Mouse (Mus musculus) liver, adult (tissue): Measurements from ENCODE around the gene Fam83b.

ENCODE experiments used
- GATA4 ChIP-seq: IDR thresholded peaks from 2 replicates; pipeline ENCODE4 v1.6.1; 2014; ENCODE audit warnings: mild to moderate bottlenecking, low read length; ENCODE audit not compliant: insufficient replicate concordance

Fam83b gene

DNA sequence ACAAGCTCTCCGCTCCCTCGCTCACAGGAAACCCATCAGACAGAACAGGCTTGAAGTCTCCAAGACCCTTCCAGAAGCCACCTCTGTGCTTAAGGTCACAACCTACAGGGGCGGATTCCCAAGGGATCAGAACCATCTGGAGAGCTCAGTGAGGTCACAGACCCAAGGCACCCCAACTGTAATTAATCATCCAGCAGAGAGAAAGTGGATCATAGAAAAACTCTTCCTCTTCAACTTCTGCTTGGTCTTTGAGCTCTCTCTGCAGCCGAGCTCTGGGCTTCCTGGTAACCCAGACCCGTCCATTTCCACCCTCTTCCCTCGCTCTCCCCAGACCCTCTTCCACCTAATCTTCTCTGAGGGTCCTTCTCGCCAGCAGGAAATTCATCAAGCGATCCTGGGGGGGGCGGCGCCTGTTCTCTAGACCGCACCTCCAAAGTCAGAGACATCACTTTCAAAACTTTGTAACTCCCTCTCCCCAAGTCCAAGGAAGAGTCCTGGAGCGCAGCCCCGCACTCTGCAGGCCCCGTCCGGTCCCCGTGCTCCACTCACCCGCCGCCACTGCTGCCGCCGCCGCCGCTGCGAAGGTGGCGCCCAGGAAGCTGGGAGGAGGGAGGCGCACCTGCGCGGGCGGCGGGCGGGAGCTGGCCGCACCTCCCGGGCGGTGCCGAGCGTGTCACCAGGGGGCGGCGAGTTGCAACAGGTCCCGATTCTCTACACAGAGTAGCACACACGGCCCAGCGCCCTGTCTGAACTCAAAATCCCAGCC, at the start of gene Fam83b:
Gene Fam83b, minus strand, starts transcription at position 602 of the 766 bp plus-strand sequence.
- TF ChIP-seq GATA4: no peak

DNA sequence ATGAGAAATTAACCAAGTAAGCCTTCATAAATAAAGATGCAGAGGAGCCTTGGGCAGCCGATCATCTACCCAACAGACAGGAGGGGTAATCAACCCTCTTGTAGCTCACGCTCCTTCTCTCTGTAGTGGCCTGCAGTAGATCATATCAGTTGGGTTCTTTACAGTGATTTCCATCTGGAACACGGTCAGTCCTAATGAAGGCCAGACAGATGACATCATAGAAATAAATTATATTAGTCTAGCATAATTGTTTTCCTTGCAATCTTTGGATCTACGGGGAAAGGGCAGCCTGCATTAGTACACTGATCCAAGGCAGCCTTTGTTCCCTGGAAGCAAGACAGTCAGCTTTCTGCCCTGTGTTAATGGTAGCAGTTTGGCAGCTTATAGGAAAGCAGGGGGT, 47.2 kb upstream of the Fam83b start:
- TF ChIP-seq GATA4: no peak

DNA sequence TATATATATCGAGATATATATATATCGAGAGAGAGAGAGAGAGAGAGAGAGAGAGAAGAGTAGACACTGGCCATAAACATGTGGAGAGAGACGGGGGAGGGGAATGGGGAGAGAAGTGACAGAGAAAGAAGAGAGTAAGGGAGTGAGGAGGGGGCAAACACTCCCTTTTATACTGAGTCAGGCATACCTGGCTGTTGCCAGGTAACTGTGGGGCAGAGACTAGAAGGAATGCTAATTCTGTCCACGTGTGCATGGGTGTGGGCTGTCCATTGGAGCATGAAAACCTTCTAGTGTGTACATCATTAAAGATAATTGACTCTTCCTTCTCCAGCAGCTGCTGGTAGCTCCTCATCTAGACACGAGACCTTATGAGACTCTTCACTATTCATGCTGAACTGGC, 36.8 kb upstream of the Fam83b start:
- no peak for TF ChIP-seq GATA4

DNA sequence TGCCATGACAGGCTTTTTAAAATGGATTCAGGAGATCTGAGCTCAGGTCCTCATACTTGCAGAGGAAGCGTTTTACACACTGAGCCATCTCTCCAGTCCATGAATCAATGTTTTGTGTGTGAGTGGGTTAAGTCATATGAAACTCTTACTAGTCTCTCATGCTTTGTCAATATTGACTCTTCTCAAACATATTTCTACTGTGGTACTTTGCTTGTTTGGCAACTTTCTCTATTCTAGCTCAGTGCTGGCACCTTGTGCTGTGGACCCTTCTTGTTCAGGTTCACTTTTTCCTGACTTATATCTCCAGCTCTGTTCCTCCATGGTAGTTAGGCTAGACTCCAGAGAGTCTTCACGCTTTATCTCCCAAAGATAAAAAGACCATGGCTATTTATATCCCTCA, 36.0 kb upstream of the Fam83b start:
- no peak for TF ChIP-seq GATA4

DNA sequence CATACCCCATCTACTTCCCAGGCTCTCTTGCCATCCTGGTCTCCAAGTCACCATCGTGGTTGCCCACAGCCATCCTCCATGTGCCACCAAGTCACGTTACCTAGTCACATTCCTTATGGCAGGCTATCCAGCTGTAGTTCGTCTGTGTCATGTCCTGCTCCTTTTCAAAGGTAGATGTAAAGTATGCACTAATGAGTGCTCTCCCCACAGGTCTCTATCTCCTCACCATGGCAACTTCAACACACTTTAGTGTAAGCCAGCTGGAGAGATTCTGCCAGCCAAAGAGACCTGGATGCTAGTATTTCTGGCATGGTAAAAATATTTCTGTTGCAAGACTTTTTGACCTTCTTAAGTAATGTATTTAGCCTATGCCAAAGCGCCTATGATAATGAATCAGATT, 30.5 kb upstream of the Fam83b start:
- no peak for TF ChIP-seq GATA4

DNA sequence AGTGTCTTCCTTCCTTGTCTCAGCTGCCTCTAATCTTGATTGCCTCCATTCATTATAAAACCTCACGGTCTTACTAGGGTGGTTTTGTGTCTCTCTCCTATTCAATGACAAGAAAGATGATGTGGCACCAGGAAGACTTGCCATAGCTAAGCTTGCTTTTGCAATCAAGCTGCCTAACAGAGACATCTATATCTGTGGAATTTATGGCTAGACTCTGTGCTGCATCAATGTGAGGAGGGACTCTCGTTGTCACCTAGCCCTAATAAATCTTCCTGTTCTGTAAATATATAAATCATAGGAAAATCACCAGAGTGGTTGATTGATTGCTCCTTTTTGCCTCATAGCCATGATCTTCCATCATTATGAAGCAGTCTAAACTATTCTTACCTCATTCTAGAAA, 26.9 kb upstream of the Fam83b start:
- no peak for TF ChIP-seq GATA4

DNA sequence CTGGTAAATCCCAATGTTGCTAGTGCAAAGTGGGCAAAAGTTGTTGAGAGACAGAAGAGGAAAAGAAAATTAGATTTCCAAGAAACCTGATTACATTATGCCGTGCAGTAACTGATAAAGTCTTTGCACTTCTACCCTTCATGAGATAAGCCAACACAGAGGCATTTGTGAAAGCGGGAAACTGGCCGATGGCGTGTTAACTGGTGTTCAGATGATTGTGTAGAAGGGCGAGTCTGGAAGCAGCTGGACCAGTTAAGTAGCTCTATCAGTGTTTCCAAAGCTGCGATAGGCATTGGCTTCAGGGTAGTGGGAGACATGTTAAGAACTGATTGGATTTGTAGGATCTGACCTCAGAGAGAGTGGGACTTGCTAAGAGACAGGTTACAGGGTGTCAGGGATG, 17.0 kb upstream of the Fam83b start:
- TF ChIP-seq GATA4: no peak

DNA sequence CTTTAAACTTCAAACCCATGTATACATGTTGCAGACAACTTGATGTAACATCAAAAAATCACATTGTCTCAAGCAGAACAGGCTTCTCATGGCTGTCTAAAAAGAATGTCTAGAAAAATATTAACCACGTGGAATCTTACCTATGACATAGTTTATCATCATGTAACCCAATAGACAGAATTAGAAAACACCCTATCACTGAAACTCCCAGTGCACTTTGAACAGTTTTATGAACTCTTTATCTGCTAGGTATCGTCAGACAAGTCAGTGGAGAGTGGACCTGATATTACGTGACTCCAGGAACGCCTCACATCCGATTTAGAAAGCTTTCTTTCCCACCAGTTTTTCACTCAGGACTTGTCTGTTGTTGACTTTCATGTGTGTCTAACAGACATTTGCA, 15.1 kb upstream of the Fam83b start:
- no peak for TF ChIP-seq GATA4

DNA sequence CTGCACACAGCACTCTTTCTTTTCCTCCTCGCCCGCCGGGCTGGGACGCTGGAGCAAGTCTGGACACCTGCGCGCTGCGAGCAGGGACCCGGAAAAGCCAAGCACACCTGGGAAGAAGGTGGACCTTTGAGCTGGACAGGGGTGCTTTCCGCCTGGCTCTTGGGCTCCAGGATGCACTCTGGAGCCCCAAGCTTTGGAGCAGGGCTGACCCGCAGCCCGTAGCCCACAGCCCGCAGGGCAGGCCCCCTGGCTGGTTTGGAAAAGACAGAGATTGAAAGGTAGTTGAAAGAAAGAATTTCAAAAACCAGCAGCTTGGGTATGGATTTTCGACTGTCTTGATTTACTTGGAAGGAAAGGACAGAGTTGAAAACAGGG, 352 bp upstream of the Fam83b start:
- TF ChIP-seq GATA4: no peak

DNA sequence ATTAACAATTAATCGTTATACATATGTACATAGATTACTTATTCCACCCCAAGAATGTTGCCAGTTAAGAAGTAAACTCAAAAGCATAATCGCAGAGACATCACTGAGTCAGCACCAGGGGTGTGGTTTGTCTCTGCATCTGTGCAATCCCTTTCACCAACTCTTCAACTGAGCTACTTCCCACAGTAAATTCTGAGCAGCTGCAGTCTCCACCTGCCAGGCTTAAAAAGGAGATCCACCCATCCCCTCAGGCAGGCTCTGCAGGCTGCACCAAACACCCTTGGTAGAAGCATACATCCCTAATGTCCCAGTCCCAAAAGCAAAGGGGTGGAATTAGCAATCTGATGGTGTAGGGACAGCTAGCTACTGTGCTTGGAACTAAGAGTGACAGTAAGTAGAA, 1.3 kb downstream of the Fam83b start:
- TF ChIP-seq GATA4: no peak

DNA sequence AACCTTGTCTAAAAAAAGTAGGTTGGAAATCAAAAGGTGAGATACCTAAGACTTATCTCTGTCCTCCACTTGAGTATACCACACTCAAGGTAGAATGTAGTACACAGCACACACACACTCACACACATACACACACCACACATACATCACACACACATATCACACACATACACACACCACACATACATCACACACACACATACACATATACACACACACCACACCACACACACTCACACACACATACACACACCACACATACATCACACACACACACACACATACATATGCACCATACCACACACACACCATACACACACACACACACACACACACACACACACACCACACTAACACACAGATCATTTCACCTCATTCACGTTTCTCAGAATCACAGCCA, 2.8 kb downstream of the Fam83b start:
- TF ChIP-seq GATA4: no peak

DNA sequence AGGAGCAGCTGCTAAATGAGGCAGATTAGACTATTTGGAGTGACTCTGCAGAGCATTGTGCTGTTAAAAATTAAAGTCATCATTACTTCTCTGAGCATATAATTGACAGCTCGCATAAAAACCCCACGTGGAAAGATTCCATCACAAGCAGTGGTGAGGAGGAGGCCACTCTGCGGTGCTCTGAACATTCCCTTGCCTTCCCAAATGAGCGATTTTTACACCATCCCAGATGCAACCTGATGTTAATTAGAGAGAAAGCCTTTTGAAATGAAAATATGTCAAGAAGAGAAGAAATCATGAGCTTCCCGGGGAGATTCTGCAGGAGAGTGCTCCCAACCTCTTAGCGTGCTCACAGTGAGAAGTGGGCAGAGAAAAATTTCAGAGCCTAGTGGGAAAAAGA, 4.1 kb downstream of the Fam83b start:
- TF ChIP-seq GATA4: no peak

DNA sequence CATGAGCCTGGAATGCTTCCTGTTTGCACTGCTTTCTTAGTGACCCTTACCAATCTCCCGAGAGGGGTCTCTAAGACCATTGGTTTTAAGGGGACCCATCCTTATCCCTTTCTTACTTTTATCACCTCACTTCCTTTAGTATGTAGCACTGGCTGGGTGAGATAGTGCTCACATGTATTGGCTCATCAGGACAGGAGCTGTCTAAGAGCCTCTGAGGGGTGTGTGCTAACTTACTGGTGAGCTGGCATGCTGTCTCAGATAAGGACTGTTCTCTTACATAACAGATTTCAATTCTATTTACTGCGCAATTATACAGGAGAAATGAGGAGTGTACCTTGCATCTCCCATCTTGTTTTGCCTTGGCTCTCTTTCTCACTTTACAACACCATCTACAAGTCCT, 7.7 kb downstream of the Fam83b start:
- TF ChIP-seq GATA4: no peak

DNA sequence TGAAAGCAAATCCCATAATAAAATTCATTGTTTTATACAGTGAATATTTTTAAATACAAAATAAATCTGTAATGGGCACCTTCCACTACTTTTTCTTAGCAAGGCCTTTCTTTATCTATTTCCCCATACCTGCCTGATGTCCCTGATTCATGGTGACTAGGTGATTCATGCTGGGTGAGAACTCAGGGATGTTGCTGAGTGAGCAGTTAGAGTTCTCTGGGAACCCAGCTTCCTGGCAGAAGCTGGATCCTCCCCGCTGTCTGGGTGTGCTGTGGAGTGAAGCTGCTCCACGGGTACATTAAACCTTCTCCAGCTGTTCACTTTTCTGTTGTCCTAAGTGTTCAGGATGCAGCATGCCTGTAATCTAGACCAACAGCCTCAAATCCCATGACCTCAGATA, 13.2 kb downstream of the Fam83b start:
- TF ChIP-seq GATA4: no peak

DNA sequence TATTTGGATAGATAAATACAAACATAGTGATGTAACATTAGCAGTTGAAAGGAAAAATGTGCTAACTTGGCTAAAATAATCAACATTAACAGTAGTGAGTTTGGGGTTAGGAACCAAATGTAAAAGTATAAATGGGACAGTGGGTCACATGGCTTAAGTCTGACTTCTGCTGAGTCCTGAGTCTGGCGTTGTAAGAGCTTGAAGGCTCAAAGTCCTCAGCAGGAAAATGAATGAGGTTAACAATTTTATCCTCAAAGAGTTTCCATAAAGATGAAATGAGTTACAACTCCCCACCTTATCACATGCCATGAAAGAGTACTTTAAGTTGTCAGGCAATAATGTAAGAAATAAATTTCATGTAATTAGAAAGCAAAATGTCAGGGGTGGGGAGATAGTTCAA, 13.8 kb downstream of the Fam83b start:
- no peak for TF ChIP-seq GATA4

DNA sequence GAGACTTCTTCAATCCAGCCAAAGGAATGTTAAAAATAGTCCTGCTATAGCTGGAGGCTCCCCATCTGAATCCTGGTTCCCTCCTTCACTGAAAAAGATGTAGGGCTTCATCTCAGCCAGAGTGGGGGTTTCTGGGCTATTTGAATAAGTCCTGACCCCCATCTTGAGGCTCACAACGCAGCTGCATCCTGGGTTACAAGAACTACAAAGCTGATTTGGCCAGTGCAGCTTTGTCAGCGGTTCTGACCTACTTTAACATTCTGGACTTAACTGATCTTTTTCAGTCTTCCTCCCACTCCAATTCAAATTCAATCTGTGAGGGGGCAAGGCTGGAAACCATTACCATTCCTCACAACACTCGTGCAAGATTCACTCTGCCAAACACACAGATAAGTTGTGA, 20.2 kb downstream of the Fam83b start:
- TF ChIP-seq GATA4: no peak

DNA sequence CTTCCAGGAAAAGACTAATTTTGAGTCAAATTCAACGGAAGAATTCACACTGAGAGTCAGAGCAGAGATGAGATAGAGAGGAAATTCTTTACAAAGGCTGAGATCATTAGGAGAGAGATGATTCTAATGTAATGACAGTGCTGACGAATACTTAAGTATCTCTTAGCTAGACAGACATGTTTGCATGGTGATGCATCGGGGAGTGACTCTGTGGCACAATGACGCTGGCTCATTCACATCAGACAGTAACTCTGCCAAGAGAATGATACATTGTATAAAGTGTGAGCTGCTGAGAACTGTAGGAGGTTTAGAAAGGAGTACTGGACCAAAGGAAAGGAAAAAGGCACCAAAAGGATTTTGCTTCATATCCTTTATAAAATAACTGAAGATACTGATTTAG, 26.2 kb downstream of the Fam83b start:
- TF ChIP-seq GATA4: no peak
